Mouse (Mus musculus) CD4-positive helper T cell, adult 2 months (primary cell): Measurements from ENCODE around the gene Glrp1.

Experiments
- DNase-seq: peaks from one replicate; pipeline ENCODE4 v3.0.0-alpha.2; 2012; ENCODE audit warnings: low read depth, missing footprints, low spot score

Gene Glrp1

DNA sequence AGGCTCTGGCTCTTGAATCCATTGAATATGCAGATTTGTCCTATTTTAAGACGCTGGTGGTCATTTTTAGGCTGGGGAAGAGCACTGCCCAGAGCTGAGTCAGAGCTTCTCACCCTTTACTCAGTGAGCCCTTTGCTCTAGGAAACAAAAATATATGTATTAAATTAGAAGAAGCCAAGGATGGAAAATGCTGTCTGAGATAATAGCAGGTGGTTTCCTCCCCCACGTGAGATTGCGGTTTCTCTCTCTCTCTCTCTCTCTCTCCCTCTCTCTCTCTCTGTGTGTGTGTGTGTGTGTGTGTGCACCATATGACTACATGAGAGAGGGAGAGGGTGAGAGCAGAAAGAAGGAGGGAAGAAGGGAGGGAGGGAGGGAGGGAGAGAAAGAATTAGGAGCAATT lies 12.5 kb downstream of the Glrp1 start:
- DNase-seq = peak; percentile 73

GRCm38 (mm10) chr1:88492415-88492814 lies 17.5 kb downstream of the Glrp1 start:
- DNase-seq = no peak

DNA sequence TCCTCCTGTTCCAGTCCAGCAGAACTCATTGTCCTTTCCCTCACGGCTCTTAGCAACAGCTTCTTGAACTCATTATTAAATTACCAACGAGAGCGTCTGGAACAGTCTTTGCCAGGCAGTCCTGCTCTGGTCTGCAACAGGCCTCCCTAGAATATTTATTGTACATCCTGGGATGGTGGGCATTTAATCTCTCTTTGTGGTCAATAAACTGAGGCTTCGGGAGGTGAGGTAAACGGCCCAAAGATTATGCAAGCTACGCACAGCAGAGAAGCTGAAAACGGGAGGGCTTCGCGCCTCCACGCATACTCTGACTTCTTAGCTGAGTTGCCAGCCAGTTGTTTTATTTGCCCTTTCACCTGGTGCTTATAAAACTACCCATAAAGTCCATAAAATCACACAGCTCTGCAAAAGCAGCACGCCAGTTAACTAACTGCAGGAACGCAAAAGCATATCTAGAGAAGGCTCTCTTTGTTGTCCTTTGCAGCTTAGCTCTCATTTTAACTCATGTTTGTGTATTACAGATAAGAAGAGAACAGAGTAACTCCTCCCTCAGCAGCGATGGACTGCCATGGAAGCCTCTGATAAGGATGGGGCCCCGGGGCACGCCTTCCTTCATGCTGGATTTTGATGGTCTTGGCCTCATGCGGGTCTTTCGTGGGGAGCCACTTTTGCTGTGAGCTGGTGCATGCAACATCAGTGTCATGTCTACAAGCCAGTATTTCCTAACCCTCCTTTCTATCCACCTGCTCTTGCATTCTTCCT lies 18.1 kb downstream of the Glrp1 start:
- DNase-seq = no peak

DNA sequence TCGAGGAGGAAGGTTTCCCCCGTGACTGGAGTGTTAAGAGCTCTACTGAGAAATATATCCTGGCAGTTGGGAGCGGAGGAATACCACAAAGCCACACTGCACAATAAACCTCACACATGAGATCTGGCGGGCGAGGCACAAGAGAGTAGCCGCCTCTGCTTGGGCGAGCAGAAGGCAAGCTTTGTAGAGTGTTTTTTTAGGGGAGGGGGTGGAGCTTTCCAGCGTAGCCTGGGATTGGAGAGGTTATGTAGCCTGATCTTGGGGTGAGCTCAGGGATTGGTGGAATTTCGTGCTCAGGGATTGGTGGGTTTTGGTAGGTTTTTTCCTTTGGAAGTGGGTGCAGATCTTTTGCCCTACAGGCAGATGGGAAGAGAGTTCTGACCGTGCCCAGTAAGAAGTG lies 19.7 kb downstream of the Glrp1 start:
- no peak for DNase-seq

- no peak for DNase-seq
Observed at GRCm38 (mm10) chr1:88488957-88489356, 20.9 kb downstream of the Glrp1 start.

DNA sequence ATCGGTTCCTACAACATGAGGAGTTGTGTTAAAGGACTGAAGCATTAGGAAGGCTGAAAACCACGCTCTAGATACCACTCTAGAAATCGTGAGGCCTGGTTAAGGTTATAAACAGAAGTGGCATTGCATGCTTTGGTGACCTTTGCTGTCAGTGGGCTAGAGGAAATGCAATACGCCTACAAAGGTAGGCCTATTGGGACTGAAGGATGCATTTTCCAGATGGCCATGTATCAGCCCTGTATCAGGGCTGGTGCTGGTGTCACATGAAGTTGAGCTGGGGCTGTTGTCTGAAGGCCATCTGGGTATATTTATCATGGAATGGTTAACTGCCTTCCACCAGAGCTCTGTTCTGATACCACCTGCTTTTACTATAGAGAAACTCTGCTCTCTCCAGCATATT lies 23.5 kb downstream of the Glrp1 start:
- no peak for DNase-seq

GRCm38 (mm10) chr1:88484059-88484458 lies 25.8 kb downstream of the Glrp1 start:
- no peak for DNase-seq

GRCm38 (mm10) chr1:88482142-88483099 lies 27.4 kb downstream of the Glrp1 start:
- no peak for DNase-seq

- peak; percentile 29 for DNase-seq
Observed at GRCm38 (mm10) chr1:88480594-88480993, 29.3 kb downstream of the Glrp1 start.

GRCm38 (mm10) chr1:88478205-88478604 lies 31.7 kb downstream of the Glrp1 start:
- DNase-seq = no peak

GRCm38 (mm10) chr1:88476554-88477085 lies 33.2 kb downstream of the Glrp1 start:
- DNase-seq = no peak

GRCm38 (mm10) chr1:88475502-88475953 lies 34.3 kb downstream of the Glrp1 start:
- DNase-seq = peak; percentile 86

DNA sequence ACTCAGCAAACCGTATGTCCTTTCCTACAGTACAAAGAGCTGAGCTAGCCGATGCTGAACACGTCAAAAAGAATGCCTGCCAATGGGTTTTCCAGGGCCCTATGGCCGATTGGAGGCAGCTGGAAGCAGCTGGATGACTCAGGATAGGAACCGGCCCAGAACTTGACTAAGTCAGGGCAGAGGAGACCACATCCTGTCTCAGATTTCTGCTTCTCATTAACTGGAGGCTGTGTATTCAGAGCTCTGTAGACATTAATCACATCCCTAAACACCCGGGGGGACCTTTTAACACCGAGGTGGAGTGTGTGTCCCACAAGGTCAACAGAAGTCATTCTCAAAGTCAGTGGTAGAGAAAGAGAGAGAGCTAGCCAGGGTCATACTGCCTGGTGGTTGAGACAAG lies 35.3 kb downstream of the Glrp1 start:
- peak; percentile 79 for DNase-seq

- peak; percentile 38 for DNase-seq
Observed at GRCm38 (mm10) chr1:88473899-88474298, 36.0 kb downstream of the Glrp1 start.

DNA sequence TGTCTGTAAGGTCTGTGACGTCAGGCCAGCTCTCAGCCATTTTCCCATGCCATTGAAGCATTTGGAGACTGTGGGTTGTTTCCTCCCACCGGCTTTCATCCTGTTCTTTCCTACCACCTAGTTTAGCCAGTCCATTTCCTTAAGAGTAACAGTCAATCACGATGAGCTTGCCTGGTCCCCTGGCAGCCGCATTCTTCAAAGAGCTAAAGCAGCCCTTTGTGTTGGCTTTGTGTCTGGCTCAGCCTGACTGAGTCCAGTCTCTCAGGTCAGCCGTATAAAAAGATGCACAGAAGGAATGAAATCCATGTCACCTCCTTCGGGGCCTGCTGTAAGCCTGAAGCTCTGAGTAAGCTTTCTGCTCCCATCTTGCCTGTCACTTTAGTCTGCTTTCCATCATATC lies 37.6 kb downstream of the Glrp1 start:
- DNase-seq = no peak

DNA sequence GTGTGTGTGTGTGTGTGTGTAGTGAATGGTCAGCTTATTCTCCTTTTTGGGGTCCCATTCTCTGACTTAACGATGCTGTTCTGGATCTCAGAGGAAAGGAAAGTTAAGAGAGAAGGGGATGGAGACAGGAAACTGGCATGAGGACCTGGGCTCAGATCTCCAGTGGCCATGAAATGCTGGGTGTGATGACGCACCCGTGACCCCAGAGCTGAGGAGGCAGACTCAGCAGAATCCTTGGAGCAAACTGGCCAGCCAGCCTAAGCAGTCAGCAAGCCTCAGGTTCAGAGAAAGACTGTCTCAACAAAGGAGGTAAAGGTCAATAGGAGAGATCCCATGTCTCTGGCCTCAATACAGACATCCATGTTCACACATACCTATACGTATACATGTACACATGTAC lies 40.1 kb downstream of the Glrp1 start:
- no peak for DNase-seq

GRCm38 (mm10) chr1:88468335-88468734 lies 41.5 kb downstream of the Glrp1 start:
- DNase-seq = no peak

DNA sequence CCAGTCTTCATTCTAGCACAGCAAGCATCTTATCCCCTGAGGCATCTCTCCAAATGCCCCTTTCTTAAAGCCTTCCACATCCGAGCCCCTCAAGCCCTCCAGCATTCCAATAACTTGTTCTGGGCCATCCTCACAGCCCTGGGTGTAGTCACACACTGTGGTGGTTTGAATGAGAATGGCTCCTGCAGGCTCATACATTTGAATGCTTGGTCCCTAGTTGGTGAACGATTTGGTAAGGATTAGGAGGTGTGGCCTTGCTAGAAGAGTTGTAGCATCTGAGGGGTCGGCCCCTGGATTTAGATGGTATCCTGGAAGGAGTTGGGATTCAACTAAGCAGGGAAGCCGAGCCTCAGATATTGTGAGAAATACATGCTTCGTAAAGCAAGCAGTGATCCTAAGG lies 42.0 kb downstream of the Glrp1 start:
- no peak for DNase-seq

- DNase-seq = no peak
Observed at GRCm38 (mm10) chr1:88466325-88467064, 43.4 kb downstream of the Glrp1 start.

- DNase-seq = peak; percentile 60
Observed at GRCm38 (mm10) chr1:88465722-88466121, 44.1 kb downstream of the Glrp1 start.

GRCm38 (mm10) chr1:88464109-88464905 lies 45.6 kb downstream of the Glrp1 start:
- DNase-seq = no peak
